Mouse (Mus musculus): ENCODE data around the gene Mesd. TPM values are rescaled to one million over a fixed set of nuclear protein-coding genes. Genes with fewer than 3 reads are reported as not detected.

Gene Mesd
- polyA plus RNA-seq, 2 experiments: 39.8 to 79.5 TPM

GRCm38 (mm10) chr7:83896077-83896740 lies 11.9 kb downstream of the Mesd start:
- Histone ChIP-seq H3K4me1 (ENCODE audit: control insufficient read depth, insufficient read depth, low read length) (peaks cover 14% of the 10 kb centered on the region), H3K27me3 (ENCODE audit: control insufficient read depth, insufficient read depth, low read length) (no peaks in the 10 kb centered on the region), H3K4me2 (replicated peaks; ENCODE audit: low read depth, low read length, severe bottlenecking) (no peak overlapping the region), H3K9ac (ENCODE audit: low read depth, low read length, severe bottlenecking) (no peak overlapping the region), H3K4me3 (replicated peaks; ENCODE audit: low read length) (no peak overlapping the region), H3K9me3 (ENCODE audit: control insufficient read depth, low read length) (no peaks in the 10 kb centered on the region), H3K36me3 (ENCODE audit: control insufficient read depth, insufficient read depth, low read length) (peaks cover 50% of the 10 kb centered on the region), H3K27ac (replicated peaks; ENCODE audit: low read depth, low read length) (no peak overlapping the region)
- WGBS: 86% methylated on average over 5 of the region's 5 CpGs
- TF ChIP-seq POLR2A (IDR thresholded peaks at IDR 0.05; ENCODE audit: borderline replicate concordance, extremely low read depth, insufficient read depth, insufficient read length): no peak
- no peak for ATAC-seq (ENCODE audit: low FRiP score, low read depth)
- DNase-seq (ENCODE audit: low spot score): no peak

GRCm38 (mm10) chr7:83898267-83898666 lies 14.0 kb downstream of the Mesd start:
- no peak for TF ChIP-seq POLR2A (IDR thresholded peaks at IDR 0.05; ENCODE audit: borderline replicate concordance, extremely low read depth, insufficient read depth, insufficient read length)
- peaks cover 55% of the 10 kb centered on the region for H3K36me3 ChIP-seq (ENCODE audit: control insufficient read depth, insufficient read depth, low read length)
- no peak overlapping the region for H3K9ac ChIP-seq (ENCODE audit: low read depth, low read length, severe bottlenecking)
- H3K4me1 ChIP-seq (ENCODE audit: control insufficient read depth, insufficient read depth, low read length): peaks cover 10% of the 10 kb centered on the region
- no peak for DNase-seq (ENCODE audit: low spot score)
- no peaks in the 10 kb centered on the region for H3K9me3 ChIP-seq (ENCODE audit: control insufficient read depth, low read length)
- WGBS: 93% methylated on average over 11 of the region's 11 CpGs
- no peak overlapping the region for H3K27ac ChIP-seq (replicated peaks; ENCODE audit: low read depth, low read length)
- H3K4me2 ChIP-seq (replicated peaks; ENCODE audit: low read depth, low read length, severe bottlenecking): no peak overlapping the region
- no peaks in the 10 kb centered on the region for H3K27me3 ChIP-seq (ENCODE audit: control insufficient read depth, insufficient read depth, low read length)
- no peak overlapping the region for H3K4me3 ChIP-seq (replicated peaks; ENCODE audit: low read length)
- no peak for ATAC-seq (ENCODE audit: low FRiP score, low read depth)

GRCm38 (mm10) chr7:83900519-83900918 lies 16.3 kb downstream of the Mesd start:
- H3K4me1 ChIP-seq (ENCODE audit: control insufficient read depth, insufficient read depth, low read length): no peaks in the 10 kb centered on the region
- no peaks in the 10 kb centered on the region for H3K9me3 ChIP-seq (ENCODE audit: control insufficient read depth, low read length)
- H3K4me3 ChIP-seq (replicated peaks; ENCODE audit: low read length): no peak overlapping the region
- H3K4me2 ChIP-seq (replicated peaks; ENCODE audit: low read depth, low read length, severe bottlenecking): no peak overlapping the region
- H3K9ac ChIP-seq (ENCODE audit: low read depth, low read length, severe bottlenecking): no peak overlapping the region
- H3K27me3 ChIP-seq (ENCODE audit: control insufficient read depth, insufficient read depth, low read length): no peaks in the 10 kb centered on the region
- WGBS: 58% methylated on average over 3 of the region's 3 CpGs
- H3K27ac ChIP-seq (replicated peaks; ENCODE audit: low read depth, low read length): no peak overlapping the region
- DNase-seq (ENCODE audit: low spot score) (no peak), ATAC-seq (ENCODE audit: low FRiP score, low read depth) (no peak)
- TF ChIP-seq POLR2A (IDR thresholded peaks at IDR 0.05; ENCODE audit: borderline replicate concordance, extremely low read depth, insufficient read depth, insufficient read length): no peak
- H3K36me3 ChIP-seq (ENCODE audit: control insufficient read depth, insufficient read depth, low read length): peaks cover 45% of the 10 kb centered on the region

DNA sequence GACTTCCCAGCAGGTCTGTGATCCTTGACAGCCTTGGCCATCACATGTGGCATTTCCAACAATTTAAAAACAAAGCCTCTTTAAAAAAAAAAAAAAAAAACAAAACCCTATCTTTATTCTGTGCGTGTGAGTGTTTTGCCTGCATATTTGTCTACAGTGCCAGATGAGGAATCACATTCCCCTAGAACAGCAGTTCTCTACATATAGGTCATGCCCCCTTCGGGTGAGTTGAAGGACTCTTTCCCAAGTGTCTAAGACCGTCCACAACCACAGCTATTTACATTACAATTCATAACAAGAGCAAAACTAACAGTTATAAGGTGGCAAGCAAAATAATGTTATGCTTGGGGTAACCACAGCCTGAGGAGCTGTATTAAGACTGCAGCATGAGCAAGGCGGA lies 17.2 kb downstream of the Mesd start:
- 89% methylated on average over 4 of the region's 4 CpGs for WGBS
- Histone ChIP-seq H3K27me3 (ENCODE audit: control insufficient read depth, insufficient read depth, low read length) (no peaks in the 10 kb centered on the region), H3K4me1 (ENCODE audit: control insufficient read depth, insufficient read depth, low read length) (no peaks in the 10 kb centered on the region), H3K9me3 (ENCODE audit: control insufficient read depth, low read length) (no peaks in the 10 kb centered on the region), H3K27ac (replicated peaks; ENCODE audit: low read depth, low read length) (no peak overlapping the region), H3K9ac (ENCODE audit: low read depth, low read length, severe bottlenecking) (no peak overlapping the region), H3K4me3 (replicated peaks; ENCODE audit: low read length) (no peak overlapping the region), H3K36me3 (ENCODE audit: control insufficient read depth, insufficient read depth, low read length) (peaks cover 37% of the 10 kb centered on the region), H3K4me2 (replicated peaks; ENCODE audit: low read depth, low read length, severe bottlenecking) (no peak overlapping the region)
- no peak for ATAC-seq (ENCODE audit: low FRiP score, low read depth)
- DNase-seq (ENCODE audit: low spot score): no peak
- TF ChIP-seq POLR2A (IDR thresholded peaks at IDR 0.05; ENCODE audit: borderline replicate concordance, extremely low read depth, insufficient read depth, insufficient read length): no peak

DNA sequence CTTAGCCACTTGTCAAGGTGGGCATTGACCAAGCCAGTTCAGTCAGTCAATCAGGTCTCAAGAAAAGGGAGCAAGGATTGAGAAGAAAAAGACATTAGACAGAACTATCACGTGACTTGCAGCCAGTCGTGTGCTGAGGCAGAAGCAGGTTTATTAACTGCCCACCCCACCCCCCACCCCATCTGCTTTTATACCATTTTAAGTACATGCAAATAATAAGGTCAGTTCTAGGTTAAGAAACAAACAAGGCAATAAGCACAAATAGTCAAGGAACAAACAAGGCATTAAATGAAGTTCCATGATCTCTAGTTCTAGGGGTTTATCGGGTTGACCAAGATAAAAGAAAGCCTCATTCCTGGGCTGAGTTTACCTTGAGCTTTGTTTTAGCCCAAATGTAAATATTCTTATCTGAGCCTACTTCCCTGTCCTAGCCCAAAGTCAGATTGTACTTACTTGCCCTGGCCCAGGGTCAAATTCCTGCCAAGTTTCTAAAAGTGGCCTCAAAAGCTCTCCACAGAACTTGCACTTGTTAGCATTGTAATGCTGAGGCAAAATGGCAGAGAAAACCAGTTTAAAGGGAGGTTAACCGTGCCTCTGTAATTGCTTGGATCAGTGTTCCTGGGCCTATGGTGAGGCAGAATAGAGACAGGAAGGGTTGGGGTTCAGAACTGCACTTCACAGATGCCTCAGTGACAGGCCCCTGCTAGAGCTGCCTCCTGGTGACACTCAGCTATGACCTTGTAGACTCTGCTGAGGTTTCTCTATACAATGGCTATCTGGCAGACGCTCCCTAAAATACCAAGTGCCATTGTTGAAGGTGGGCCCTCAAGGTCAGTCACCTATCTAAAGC lies 18.3 kb downstream of the Mesd start:
- H3K4me3 ChIP-seq (replicated peaks; ENCODE audit: low read length): no peak overlapping the region
- no peak for TF ChIP-seq POLR2A (IDR thresholded peaks at IDR 0.05; ENCODE audit: borderline replicate concordance, extremely low read depth, insufficient read depth, insufficient read length)
- H3K27me3 ChIP-seq (ENCODE audit: control insufficient read depth, insufficient read depth, low read length): no peaks in the 10 kb centered on the region
- DNase-seq (ENCODE audit: low spot score): no peak
- H3K4me2 ChIP-seq (replicated peaks; ENCODE audit: low read depth, low read length, severe bottlenecking): no peak overlapping the region
- WGBS: 67% methylated on average over 5 of the region's 5 CpGs
- H3K4me1 ChIP-seq (ENCODE audit: control insufficient read depth, insufficient read depth, low read length): no peaks in the 10 kb centered on the region
- peaks cover 31% of the 10 kb centered on the region for H3K36me3 ChIP-seq (ENCODE audit: control insufficient read depth, insufficient read depth, low read length)
- no peaks in the 10 kb centered on the region for H3K9me3 ChIP-seq (ENCODE audit: control insufficient read depth, low read length)
- ATAC-seq (ENCODE audit: low FRiP score, low read depth): no peak
- no peak overlapping the region for H3K27ac ChIP-seq (replicated peaks; ENCODE audit: low read depth, low read length)
- H3K9ac ChIP-seq (ENCODE audit: low read depth, low read length, severe bottlenecking): no peak overlapping the region
